Mouse (Mus musculus): ENCODE measurements around the gene Hist1h1c.

- no peak for TF ChIP-seq POLR2A (IDR thresholded peaks at IDR 0.05; ENCODE audit: insufficient read depth, low read length)
- no peak for TF ChIP-seq CTCF (IDR thresholded peaks at IDR 0.05; ENCODE audit: low read depth, low read length)
Observed at GRCm38 (mm10) chr13:23751478-23751956, 12.9 kb downstream of the Hist1h1c start.
